Mouse (Mus musculus): ENCODE results near the gene Agpat3.

DNA sequence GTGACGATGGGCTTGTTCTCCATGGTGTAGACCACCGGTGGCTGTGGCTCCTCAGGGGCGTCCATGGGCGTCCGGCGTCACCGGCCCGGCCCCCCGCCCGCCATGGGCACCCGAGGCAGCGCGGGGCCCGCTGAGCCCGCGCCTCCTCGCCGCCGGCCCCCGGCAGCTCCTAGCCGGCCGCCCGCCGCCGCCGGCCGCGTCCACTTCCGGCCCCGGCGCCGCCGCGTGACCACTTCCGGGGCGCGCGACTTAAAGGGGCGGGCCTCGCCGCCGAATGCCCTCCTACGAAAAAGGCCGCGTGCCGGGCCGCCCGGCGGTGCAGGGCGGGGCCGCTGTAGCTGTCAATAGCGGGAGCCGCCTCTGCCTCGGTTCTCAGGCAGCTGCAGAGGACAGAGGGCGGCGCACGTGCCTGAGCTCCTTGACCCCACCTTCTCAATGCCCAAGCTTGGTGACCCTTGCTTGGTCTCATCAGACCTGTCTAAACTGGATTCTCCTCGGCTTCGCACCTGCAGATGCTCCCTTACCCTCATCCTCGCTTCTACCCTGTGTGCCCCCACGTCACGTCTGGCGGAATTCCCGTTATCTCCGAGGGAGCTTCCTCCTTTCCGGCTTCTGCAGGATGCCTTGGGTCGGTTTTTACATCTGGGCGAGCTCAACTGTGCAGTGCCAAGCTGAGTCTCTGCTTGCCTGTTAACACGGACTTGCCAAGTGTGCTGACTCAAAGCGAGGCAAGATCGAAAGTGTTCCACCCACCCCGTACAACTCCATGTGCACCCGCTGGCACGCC lies 107.7 kb downstream of the Agpat3 start, which contains the start of gene Trappc10:
- TF ChIP-seq CTCF (IDR thresholded peaks at IDR 0.05; ENCODE audit: low read depth, low read length) (no peak), POLR2A (IDR thresholded peaks at IDR 0.05; ENCODE audit: extremely low read depth, insufficient read depth, low read length) (no peak)
